Mouse (Mus musculus): ENCODE results near the gene Smarcc2. TPM values are rescaled to one million over a fixed set of nuclear protein-coding genes. Genes with fewer than 3 reads are reported as not detected.
"Not testable (repeated sequence)": the region's sequence is repeated elsewhere in the genome, so short reads cannot be mapped to it uniquely, and the experiment has no call there.

Smarcc2 gene
- total RNA-seq, 1 experiment from 2014 or later, result 92.7 TPM

GRCm38 (mm10) chr10:128488776-128489175, 29.7 kb downstream of the Smarcc2 start:
- ATAC-seq (replicated peaks in 1 of 2; ENCODE audit: insufficient read depth in 1 of 2, low FRiP score in 2 of 2, low TSS enrichment in 1 of 2, low read depth in 1 of 2, poor library complexity in 2 of 2, severe bottlenecking in 2 of 2), result no peak

- ATAC-seq (replicated peaks in 1 of 2; ENCODE audit: insufficient read depth in 1 of 2, low FRiP score in 2 of 2, low TSS enrichment in 1 of 2, low read depth in 1 of 2, poor library complexity in 2 of 2, severe bottlenecking in 2 of 2), result no peak
Observed at GRCm38 (mm10) chr10:128489380-128489779, 30.3 kb downstream of the Smarcc2 start.

- ATAC-seq (replicated peaks in 1 of 2; ENCODE audit: insufficient read depth in 1 of 2, low FRiP score in 2 of 2, low TSS enrichment in 1 of 2, low read depth in 1 of 2, poor library complexity in 2 of 2, severe bottlenecking in 2 of 2), result no peak
Observed at GRCm38 (mm10) chr10:128489785-128490184, 30.7 kb downstream of the Smarcc2 start.

GRCm38 (mm10) chr10:128490232-128490631, 31.2 kb downstream of the Smarcc2 start:
- no peak for ATAC-seq (replicated peaks in 1 of 2; ENCODE audit: insufficient read depth in 1 of 2, low FRiP score in 2 of 2, low TSS enrichment in 1 of 2, low read depth in 1 of 2, poor library complexity in 2 of 2, severe bottlenecking in 2 of 2)

- ATAC-seq (replicated peaks in 1 of 2; ENCODE audit: insufficient read depth in 1 of 2, low FRiP score in 2 of 2, low TSS enrichment in 1 of 2, low read depth in 1 of 2, poor library complexity in 2 of 2, severe bottlenecking in 2 of 2), result no peak
Observed at GRCm38 (mm10) chr10:128490912-128491311, 31.9 kb downstream of the Smarcc2 start.

GRCm38 (mm10) chr10:128491495-128491894, 32.4 kb downstream of the Smarcc2 start:
- no peak for ATAC-seq (replicated peaks in 1 of 2; ENCODE audit: insufficient read depth in 1 of 2, low FRiP score in 2 of 2, low TSS enrichment in 1 of 2, low read depth in 1 of 2, poor library complexity in 2 of 2, severe bottlenecking in 2 of 2)

- not testable (repeated sequence) for ATAC-seq (replicated peaks in 1 of 2; ENCODE audit: insufficient read depth in 1 of 2, low FRiP score in 2 of 2, low TSS enrichment in 1 of 2, low read depth in 1 of 2, poor library complexity in 2 of 2, severe bottlenecking in 2 of 2)
Observed at GRCm38 (mm10) chr10:128492051-128492450, 33.0 kb downstream of the Smarcc2 start.

GRCm38 (mm10) chr10:128492633-128493311, 33.7 kb downstream of the Smarcc2 start:
- peak; percentile 42 to 44; a peak in 3 of 4 replicates for ATAC-seq (replicated peaks in 1 of 2; ENCODE audit: insufficient read depth in 1 of 2, low FRiP score in 2 of 2, low TSS enrichment in 1 of 2, low read depth in 1 of 2, poor library complexity in 2 of 2, severe bottlenecking in 2 of 2)

GRCm38 (mm10) chr10:128493319-128493694, 34.3 kb downstream of the Smarcc2 start:
- peak in 1 of 2 experiments; percentile 6; a peak in 1 of 4 replicates for ATAC-seq (replicated peaks in 1 of 2; ENCODE audit: insufficient read depth in 1 of 2, low FRiP score in 2 of 2, low TSS enrichment in 1 of 2, low read depth in 1 of 2, poor library complexity in 2 of 2, severe bottlenecking in 2 of 2)

- ATAC-seq (replicated peaks in 1 of 2; ENCODE audit: insufficient read depth in 1 of 2, low FRiP score in 2 of 2, low TSS enrichment in 1 of 2, low read depth in 1 of 2, poor library complexity in 2 of 2, severe bottlenecking in 2 of 2), result peak; percentile 74 to 78
Observed at GRCm38 (mm10) chr10:128493695-128494666, 34.9 kb downstream of the Smarcc2 start, which contains the start of gene Myl6. Gene Myl6, minus strand, starts transcription at chr10:128494145.

- ATAC-seq (replicated peaks in 1 of 2; ENCODE audit: insufficient read depth in 1 of 2, low FRiP score in 2 of 2, low TSS enrichment in 1 of 2, low read depth in 1 of 2, poor library complexity in 2 of 2, severe bottlenecking in 2 of 2), result no peak
Observed at GRCm38 (mm10) chr10:128494667-128495245, 35.7 kb downstream of the Smarcc2 start.

- ATAC-seq (replicated peaks in 1 of 2; ENCODE audit: insufficient read depth in 1 of 2, low FRiP score in 2 of 2, low TSS enrichment in 1 of 2, low read depth in 1 of 2, poor library complexity in 2 of 2, severe bottlenecking in 2 of 2), result no peak
Observed at GRCm38 (mm10) chr10:128495270-128495669, 36.2 kb downstream of the Smarcc2 start.

- no peak for ATAC-seq (replicated peaks in 1 of 2; ENCODE audit: insufficient read depth in 1 of 2, low FRiP score in 2 of 2, low TSS enrichment in 1 of 2, low read depth in 1 of 2, poor library complexity in 2 of 2, severe bottlenecking in 2 of 2)
Observed at GRCm38 (mm10) chr10:128495903-128496302, 36.9 kb downstream of the Smarcc2 start.

GRCm38 (mm10) chr10:128496509-128497077, 37.5 kb downstream of the Smarcc2 start:
- ATAC-seq (replicated peaks in 1 of 2; ENCODE audit: insufficient read depth in 1 of 2, low FRiP score in 2 of 2, low TSS enrichment in 1 of 2, low read depth in 1 of 2, poor library complexity in 2 of 2, severe bottlenecking in 2 of 2), result no peak

- no peak for ATAC-seq (replicated peaks in 1 of 2; ENCODE audit: insufficient read depth in 1 of 2, low FRiP score in 2 of 2, low TSS enrichment in 1 of 2, low read depth in 1 of 2, poor library complexity in 2 of 2, severe bottlenecking in 2 of 2)
Observed at GRCm38 (mm10) chr10:128497134-128497737, 38.2 kb downstream of the Smarcc2 start.

- peak; percentile 83 to 86 for ATAC-seq (replicated peaks in 1 of 2; ENCODE audit: insufficient read depth in 1 of 2, low FRiP score in 2 of 2, low TSS enrichment in 1 of 2, low read depth in 1 of 2, poor library complexity in 2 of 2, severe bottlenecking in 2 of 2)
Observed at GRCm38 (mm10) chr10:128498590-128498989, 39.5 kb downstream of the Smarcc2 start, which contains the start of gene Myl6b. Gene Myl6b, minus strand, starts transcription at chr10:128498685.

GRCm38 (mm10) chr10:128499116-128499671, 40.1 kb downstream of the Smarcc2 start:
- 0 out of 4 replicates have a peak, but pooled peaks of 1 of the 2 experiments have one; percentile 11 for ATAC-seq (replicated peaks in 1 of 2; ENCODE audit: insufficient read depth in 1 of 2, low FRiP score in 2 of 2, low TSS enrichment in 1 of 2, low read depth in 1 of 2, poor library complexity in 2 of 2, severe bottlenecking in 2 of 2)

Data from hematopoietic stem cell, adult 5-6 weeks (primary cell).